Mouse (Mus musculus): ENCODE data around the gene Nav2. TPM values are rescaled to one million over a fixed set of nuclear protein-coding genes. Genes with fewer than 3 reads are reported as not detected.

Gene Nav2
- total and polyA plus RNA-seq, 3 experiments, result under 0.01 TPM; not detected in 2

DNA sequence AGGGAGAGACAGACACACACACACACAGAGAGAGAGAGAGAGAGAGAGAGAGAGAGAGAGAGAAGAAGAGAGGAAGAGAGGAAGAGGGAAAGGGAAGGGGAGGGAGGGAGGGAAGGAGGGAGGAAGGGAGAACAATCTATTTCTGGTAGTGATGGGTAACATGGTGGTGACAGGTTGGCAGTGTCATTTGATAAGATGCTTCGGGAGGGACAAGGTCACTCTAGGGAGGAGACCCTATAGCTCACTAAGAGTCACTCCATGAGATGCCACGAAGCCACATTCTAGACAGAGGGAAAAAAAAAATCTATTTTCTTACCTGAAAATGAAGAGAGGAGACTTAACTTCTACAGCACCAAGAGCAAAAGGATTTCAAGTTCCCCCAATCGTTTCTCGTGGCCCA is 12.5 kb upstream of the Nav2 start:
- Histone ChIP-seq H3K79me2 (replicated peaks; ENCODE audit: control insufficient read depth, extremely low read depth, insufficient read depth, poor library complexity, severe bottlenecking) (no peaks in the 10 kb centered on the region), H3K36me3 (replicated peaks in 1 of 2; ENCODE audit: control insufficient read depth in 1 of 2, insufficient read depth in 1 of 2, low read length in 1 of 2) (no peaks in the 10 kb centered on the region), H3K27me3 (replicated peaks) (peaks cover 9% of the 10 kb centered on the region), H3K9ac (ENCODE audit: insufficient read depth, low read depth) (no peak overlapping the region), H3K9me3 (replicated peaks; ENCODE audit: low read length) (no peaks in the 10 kb centered on the region), H3K27ac (ENCODE audit: insufficient read depth, low read depth) (no peak overlapping the region), H3K4me1 (ENCODE audit: control insufficient read depth in 1 of 2, insufficient read depth in 2 of 2) (peaks cover 2 to 4% of the 10 kb centered on the region in 2 experiments; a peak in 2 of 4 replicates), H3K4me2 (ENCODE audit: insufficient read depth, low read depth, poor library complexity, severe bottlenecking) (no peak overlapping the region), H3K4me3 (replicated peaks in 1 of 3; ENCODE audit: low read depth in 2 of 3, low read length in 2 of 3, poor library complexity in 1 of 3) (no peak overlapping the region)
- dilution Hi-C loops (cut with MboI; ENCODE audit: extremely low pct_ligation_motif_present, extremely low pct_unique_long_range_greater_than_20kb, low sequenced_read_pairs) (no loop called here), in situ Hi-C loops (cut with MboI; ENCODE audit: low pct_ligation_motif_present, low pct_unique_long_range_greater_than_20kb, low sequenced_read_pairs) (no loop called here)
- TF ChIP-seq RCOR1 (conservative IDR thresholded peaks at IDR 0.05; ENCODE audit: low read depth, low read length), result no peak
- TF ChIP-seq ZKSCAN1 (IDR thresholded peaks at IDR 0.05; ENCODE audit: borderline replicate concordance, low read depth, low read length), result no peak
- no peak for TF ChIP-seq USF1 (IDR thresholded peaks at IDR 0.05; ENCODE audit: low read depth, low read length)
- no peak for TF ChIP-seq SMC3 (IDR thresholded peaks at IDR 0.05; ENCODE audit: low read depth, low read length)
- no peak for TF ChIP-seq ZMIZ1 (IDR thresholded peaks at IDR 0.05; ENCODE audit: low read depth, low read length)
- no peak for TF ChIP-seq POLR2A (IDR thresholded peaks at IDR 0.05; ENCODE audit: low read depth, low read length)
- no peak for TF ChIP-seq HCFC1 (IDR thresholded peaks at IDR 0.05; ENCODE audit: low read depth, low read length)
- no peak for TF ChIP-seq PAX5 (IDR thresholded peaks at IDR 0.05; ENCODE audit: low read length)
- no peak for TF ChIP-seq ZC3H11A (IDR thresholded peaks at IDR 0.05; ENCODE audit: low read depth, low read length)
- TF ChIP-seq TCF12 (IDR thresholded peaks at IDR 0.05; ENCODE audit: low read depth, low read length), result no peak
- no peak for TF ChIP-seq IRF4 (IDR thresholded peaks at IDR 0.05; ENCODE audit: low read depth, low read length)
- TF ChIP-seq MEF2A (IDR thresholded peaks at IDR 0.05; ENCODE audit: borderline replicate concordance, low read depth, low read length), result no peak
- TF ChIP-seq USF2 (conservative IDR thresholded peaks at IDR 0.05; ENCODE audit: low read depth, low read length), result no peak
- TF ChIP-seq CHD1 (IDR thresholded peaks at IDR 0.05; ENCODE audit: low read depth, low read length), result no peak
- TF ChIP-seq SIN3A (IDR thresholded peaks at IDR 0.05; ENCODE audit: low read length), result no peak
- no peak for TF ChIP-seq MXI1 (IDR thresholded peaks at IDR 0.05; ENCODE audit: low read depth, low read length)
- TF ChIP-seq MAFK (IDR thresholded peaks at IDR 0.05; ENCODE audit: insufficient replicate concordance, low read length), result no peak
- no peak for DNase-seq (ENCODE audit: extremely low read depth)

DNA sequence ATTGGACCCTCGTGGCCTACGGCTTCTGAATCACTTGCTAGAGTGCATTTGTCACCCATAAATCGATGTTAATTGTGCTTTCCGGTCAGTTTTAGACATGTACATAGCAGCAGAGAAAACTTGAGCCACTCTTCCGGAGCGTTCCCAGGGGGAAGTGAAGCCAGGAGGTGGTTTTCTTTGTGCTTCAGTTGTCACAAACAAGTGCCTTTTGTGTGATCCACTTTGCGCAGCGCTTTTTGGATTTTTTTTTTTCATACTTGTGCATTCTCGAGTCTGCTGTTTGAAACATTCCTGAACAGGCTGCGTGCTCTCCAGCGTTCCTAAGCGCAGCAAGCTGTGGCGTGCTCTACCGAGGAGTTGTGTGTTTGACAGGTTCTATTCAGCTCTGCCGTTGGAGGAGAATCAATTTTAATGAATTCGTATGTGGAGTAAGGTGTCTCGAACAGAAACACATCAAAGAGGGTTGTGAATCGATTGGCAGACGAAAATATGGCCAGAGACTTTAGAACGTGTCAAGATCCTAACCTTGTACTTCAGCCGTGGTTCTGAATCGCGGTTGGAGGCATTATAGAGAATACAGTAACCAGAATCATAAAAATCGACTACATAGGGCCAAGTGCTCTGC is 10.9 kb upstream of the Nav2 start:
- H3K9ac ChIP-seq (ENCODE audit: insufficient read depth, low read depth), result no peak overlapping the region
- no peak for DNase-seq (ENCODE audit: extremely low read depth)
- TF ChIP-seq TCF12 (IDR thresholded peaks at IDR 0.05; ENCODE audit: low read depth, low read length) (no peak), ZC3H11A (IDR thresholded peaks at IDR 0.05; ENCODE audit: low read depth, low read length) (no peak)
- H3K4me1 ChIP-seq (ENCODE audit: control insufficient read depth in 1 of 2, insufficient read depth in 2 of 2), result peaks cover 4 to 6% of the 10 kb centered on the region in 2 experiments; a peak in 2 of 4 replicates
- H3K4me2 ChIP-seq (ENCODE audit: insufficient read depth, low read depth, poor library complexity, severe bottlenecking), result no peak overlapping the region
- H3K79me2 ChIP-seq (replicated peaks; ENCODE audit: control insufficient read depth, extremely low read depth, insufficient read depth, poor library complexity, severe bottlenecking), result no peaks in the 10 kb centered on the region
- dilution Hi-C loops (cut with MboI; ENCODE audit: extremely low pct_ligation_motif_present, extremely low pct_unique_long_range_greater_than_20kb, low sequenced_read_pairs), result no loop called here
- in situ Hi-C loops (cut with MboI; ENCODE audit: low pct_ligation_motif_present, low pct_unique_long_range_greater_than_20kb, low sequenced_read_pairs), result no loop called here
- H3K27me3 ChIP-seq (replicated peaks), result peaks cover 4% of the 10 kb centered on the region
- H3K9me3 ChIP-seq (replicated peaks; ENCODE audit: low read length), result no peaks in the 10 kb centered on the region
- H3K27ac ChIP-seq (ENCODE audit: insufficient read depth, low read depth), result no peak overlapping the region
- no peak overlapping the region for H3K4me3 ChIP-seq (replicated peaks in 1 of 3; ENCODE audit: low read depth in 2 of 3, low read length in 2 of 3, poor library complexity in 1 of 3)
- no peaks in the 10 kb centered on the region for H3K36me3 ChIP-seq (replicated peaks in 1 of 2; ENCODE audit: control insufficient read depth in 1 of 2, insufficient read depth in 1 of 2, low read length in 1 of 2)
